Mouse (Mus musculus) megakaryocyte, embryonic 14.5 days (primary cell): ENCODE data around the gene Gab2. TPM values are rescaled to one million over a fixed set of nuclear protein-coding genes. Genes with fewer than 3 reads are reported as not detected.

Experiments used
- H3K27me3 ChIP-seq: replicated peaks from 2 replicates; pipeline ENCODE3; 2012; ENCODE audit warnings: inconsistent platforms
- H3K36me3 ChIP-seq: replicated peaks from 2 replicates; pipeline ENCODE3; 2012; ENCODE audit warnings: low read length, inconsistent platforms, mixed read lengths
- H3K4me1 ChIP-seq: 2 replicates; pipeline ENCODE4 v1.6.1; 2012; ENCODE audit warnings: inconsistent platforms
- H3K4me3 ChIP-seq: replicated peaks from 2 replicates; pipeline ENCODE3; 2012; ENCODE audit warnings: moderate library complexity, mild to moderate bottlenecking, inconsistent platforms
- H3K9me3 ChIP-seq: 2 replicates; pipeline ENCODE4 v1.6.1; 2012; ENCODE audit warnings: inconsistent platforms
- FLI1 ChIP-seq: IDR thresholded peaks from 2 replicates; pipeline ENCODE4 v1.6.1; 2012; ENCODE audit warnings: low read length, inconsistent platforms, mixed read lengths
- GATA1 ChIP-seq: IDR thresholded peaks from 3 replicates; pipeline ENCODE4 v1.6.1; 2012; ENCODE audit warnings: mixed read lengths, low read length, inconsistent platforms, borderline replicate concordance
- polyA plus RNA-seq: library from polyadenylated mRNA; stranded (reverse); fragments of >175 nt; gene quantifications from 2 replicates; pipeline ENCODE4 v1.2.3, GENCODE M21; 2012; ENCODE audit warnings: low replicate concordance; ENCODE audit not compliant: insufficient read depth

Gene Gab2
- polyA plus RNA-seq: 1.1 and 2.2 TPM in 2 replicates

- H3K4me1 ChIP-seq: peaks cover 58% of the 10 kb centered on the region
Observed at GRCm38 (mm10) chr7:97081242-97081958, at the start of gene Gab2. TSS of gene Gab2 (plus strand) at chr7:97081586.

GRCm38 (mm10) chr7:97032412-97032811 is 49.0 kb upstream of the Gab2 start:
- H3K9me3 ChIP-seq: no peaks in the 10 kb centered on the region
- no peak overlapping the region for H3K4me3 ChIP-seq
- TF ChIP-seq GATA1 (no peak), FLI1 (no peak)
- H3K27me3 ChIP-seq: no peaks in the 10 kb centered on the region
- peaks cover 49% of the 10 kb centered on the region for H3K36me3 ChIP-seq
- peaks cover 9% of the 10 kb centered on the region for H3K4me1 ChIP-seq

More at GRCm38 (mm10) chr7:97081242-97081958, at the start of gene Gab2:
- H3K27me3 ChIP-seq: no peaks in the 10 kb centered on the region
- no peaks in the 10 kb centered on the region for H3K9me3 ChIP-seq
- no peaks in the 10 kb centered on the region for H3K36me3 ChIP-seq
- H3K4me3 ChIP-seq: peak within 1 kb of the TSS; percentile 95
- no peak for TF ChIP-seq GATA1
- TF ChIP-seq FLI1: no peak

GRCm38 (mm10) chr7:97039641-97040040 is 41.7 kb upstream of the Gab2 start:
- H3K4me1 ChIP-seq: peaks cover 3% of the 10 kb centered on the region; the same call in 1 of the 2 replicates
- H3K4me3 ChIP-seq: no peak overlapping the region
- TF ChIP-seq GATA1 (no peak), FLI1 (no peak)
- H3K27me3 ChIP-seq: no peaks in the 10 kb centered on the region
- H3K36me3 ChIP-seq: peaks cover 68% of the 10 kb centered on the region
- H3K9me3 ChIP-seq: no peaks in the 10 kb centered on the region

GRCm38 (mm10) chr7:97041868-97042449 is 39.4 kb upstream of the Gab2 start:
- Histone ChIP-seq H3K27me3 (no peaks in the 10 kb centered on the region), H3K4me1 (peaks cover 3% of the 10 kb centered on the region; the same call in 1 of the 2 replicates), H3K9me3 (no peaks in the 10 kb centered on the region), H3K4me3 (no peak overlapping the region), H3K36me3 (peaks cover 65% of the 10 kb centered on the region)
- TF ChIP-seq FLI1: no peak
- TF ChIP-seq GATA1: no peak

GRCm38 (mm10) chr7:97042981-97043380 is 38.4 kb upstream of the Gab2 start:
- no peaks in the 10 kb centered on the region for H3K27me3 ChIP-seq
- peaks cover 66% of the 10 kb centered on the region for H3K36me3 ChIP-seq
- TF ChIP-seq GATA1: no peak
- no peak for TF ChIP-seq FLI1
- peaks cover 3% of the 10 kb centered on the region; the same call in 1 of the 2 replicates for H3K4me1 ChIP-seq
- no peaks in the 10 kb centered on the region for H3K9me3 ChIP-seq
- no peak overlapping the region for H3K4me3 ChIP-seq

- H3K27me3 ChIP-seq: no peaks in the 10 kb centered on the region
- no peak overlapping the region for H3K4me3 ChIP-seq
- TF ChIP-seq FLI1 (no peak), GATA1 (no peak)
- H3K9me3 ChIP-seq: no peaks in the 10 kb centered on the region
- peaks cover 69% of the 10 kb centered on the region for H3K36me3 ChIP-seq
- peaks cover 2% of the 10 kb centered on the region; the same call in 1 of the 2 replicates for H3K4me1 ChIP-seq
Observed at GRCm38 (mm10) chr7:97060966-97061365, 20.4 kb upstream of the Gab2 start.

GRCm38 (mm10) chr7:97071512-97071911 is 9.9 kb upstream of the Gab2 start:
- no peak for TF ChIP-seq FLI1
- TF ChIP-seq GATA1: no peak
- Histone ChIP-seq H3K27me3 (no peaks in the 10 kb centered on the region), H3K4me3 (no peak overlapping the region), H3K4me1 (peaks cover 19% of the 10 kb centered on the region), H3K36me3 (peaks cover 7% of the 10 kb centered on the region), H3K9me3 (no peaks in the 10 kb centered on the region)

GRCm38 (mm10) chr7:97072061-97072460 is 9.3 kb upstream of the Gab2 start:
- H3K4me1 ChIP-seq: peaks cover 19% of the 10 kb centered on the region
- H3K9me3 ChIP-seq: no peaks in the 10 kb centered on the region
- peaks cover 7% of the 10 kb centered on the region for H3K36me3 ChIP-seq
- no peak for TF ChIP-seq GATA1
- TF ChIP-seq FLI1: no peak
- H3K4me3 ChIP-seq: no peak overlapping the region
- no peaks in the 10 kb centered on the region for H3K27me3 ChIP-seq

- H3K4me1 ChIP-seq: peaks cover 20% of the 10 kb centered on the region
- no peak for TF ChIP-seq FLI1
- no peak for TF ChIP-seq GATA1
Observed at GRCm38 (mm10) chr7:97074974-97075373, 6.4 kb upstream of the Gab2 start.

GRCm38 (mm10) chr7:97076977-97077376 is 4.4 kb upstream of the Gab2 start:
- no peak overlapping the region for H3K4me3 ChIP-seq
- no peak for TF ChIP-seq GATA1
- H3K36me3 ChIP-seq: no peaks in the 10 kb centered on the region
- no peaks in the 10 kb centered on the region for H3K27me3 ChIP-seq
- no peaks in the 10 kb centered on the region for H3K9me3 ChIP-seq
- peaks cover 31% of the 10 kb centered on the region for H3K4me1 ChIP-seq

More at GRCm38 (mm10) chr7:97074974-97075373, 6.4 kb upstream of the Gab2 start:
- Histone ChIP-seq H3K9me3 (no peaks in the 10 kb centered on the region), H3K4me3 (no peak overlapping the region), H3K27me3 (no peaks in the 10 kb centered on the region), H3K36me3 (no peaks in the 10 kb centered on the region)
